ENCODE assay signal across 10 mouse cellular contexts in genomic region chr2:33033281-33033680, GRCm38 (mm10). TPM values are rescaled to one million over a fixed set of nuclear protein-coding genes. Genes with fewer than 3 reads are reported as not detected.
DNase-seq lines count a peak whose midpoint lies in the region.
"Had no signal": no experiment of that assay in that cellular context is flagged by ENCODE, and none has a peak within 500 bp of the region (broad histone marks: within the 10 kb centered on the region; RNA-seq: fewer than 3 reads in every experiment).

No protein-coding gene starts in this region.

- H3K4me3 ChIP-seq in forebrain, embryonic 10.5 days: no peak overlapping the region
- H3K4me3 ChIP-seq: forebrain, embryonic 12.5 days; liver, embryonic 15.5 days had no signal

- no peaks in the 10 kb centered on the region for H3K4me1 ChIP-seq in forebrain, embryonic 10.5 days
- H3K4me1 ChIP-seq: forebrain, embryonic 12.5 days; liver, embryonic 15.5 days had no signal

- H3K9me3 ChIP-seq in forebrain, embryonic 10.5 days: no peaks in the 10 kb centered on the region
- H3K9me3 ChIP-seq: forebrain, embryonic 12.5 days; liver, embryonic 15.5 days had no signal

- no peaks in the 10 kb centered on the region for H3K27me3 ChIP-seq in forebrain, embryonic 10.5 days (ENCODE audit: poor library complexity, severe bottlenecking)
- H3K27me3 ChIP-seq: forebrain, embryonic 12.5 days; liver, embryonic 15.5 days had no signal

- DNase-seq in lung, postnatal 36 days: peak; percentile 7
- no peak for DNase-seq in lung, postnatal 4 days
- DNase-seq in cerebellum, postnatal 36 days: peak; percentile 67 to 70
- DNase-seq in layer of hippocampus, postnatal 25 days (ENCODE audit: extremely low spot score in 1 of 2, low spot score in 1 of 2): peak; percentile 40 to 57
- DNase-seq in right cerebral cortex, postnatal 4 days: peak; percentile 74
- no peak for DNase-seq in spleen, postnatal 14 days (ENCODE audit: low spot score in 2 of 2)
- DNase-seq in embryo, embryonic 10.5 days (ENCODE audit: low spot score): no peak
- DNase-seq in forebrain, embryonic 10.5 days (ENCODE audit: extremely low spot score, low spot score): no peak

- 93% methylated on average over 7 of the region's 7 CpGs for WGBS in forebrain, embryonic 10.5 days

- H3K27ac ChIP-seq in forebrain, embryonic 10.5 days: no peak overlapping the region
- H3K27ac ChIP-seq: forebrain, embryonic 12.5 days; liver, embryonic 15.5 days had no signal

- no peaks in the 10 kb centered on the region for H3K36me3 ChIP-seq in forebrain, embryonic 10.5 days (replicated peaks)
- H3K36me3 ChIP-seq: forebrain, embryonic 12.5 days; liver, embryonic 15.5 days had no signal

RNA-seq across cellular contexts. Expression of gene Slc2a8, which starts 51.4 kb away (rescaled TPM):
- total RNA-seq in layer of hippocampus, postnatal 25 days (2021): 10 to 100 TPM; 20.5 to 21.4 TPM
- polyA plus RNA-seq in forebrain, embryonic 10.5 days (2016; fragmentation: Nextera tagmentation; extraction: Ambion mirVana): 14.2 and 14.8 TPM in 2 replicates

Comparison
In these comparisons a context has a peak if more than half of its experiments do, and no peak if none do; other contexts are left out.
1. DNase-seq: peak in lung, postnatal 36 days (single experiment), cerebellum, postnatal 36 days (2 of 2), layer of hippocampus, postnatal 25 days (2 of 2) and right cerebral cortex, postnatal 4 days (single experiment); none in lung, postnatal 4 days (0 of 2), spleen, postnatal 14 days (0 of 2), embryo, embryonic 10.5 days (single experiment) and forebrain, embryonic 10.5 days (single experiment).